Mouse (Mus musculus): ENCODE results near the gene Rhod.
"Not testable (repeated sequence)": the region's sequence is repeated elsewhere in the genome, so short reads cannot be mapped to it uniquely, and the experiment has no call there.

Gene Rhod

DNA sequence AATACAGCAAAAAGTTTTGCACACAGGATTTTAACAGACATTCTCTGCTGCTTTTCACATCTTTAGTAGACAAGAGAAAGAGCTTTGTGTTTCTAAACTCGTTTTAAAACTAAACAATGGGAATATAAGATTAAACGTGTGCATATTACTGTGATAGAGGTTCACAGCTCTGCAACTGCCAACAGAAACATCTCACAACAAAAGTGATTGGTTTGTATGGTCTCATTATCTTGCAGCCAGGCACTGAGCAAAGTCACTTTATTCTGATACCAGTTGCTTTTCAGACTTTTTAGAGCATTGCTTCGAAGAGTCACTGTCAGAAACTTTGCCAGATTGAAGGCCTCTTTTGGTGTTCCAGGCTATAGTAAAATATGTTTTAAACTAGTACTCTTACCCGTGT lies 40.3 kb downstream of the Rhod start:
- DNase-seq, result no peak

DNA sequence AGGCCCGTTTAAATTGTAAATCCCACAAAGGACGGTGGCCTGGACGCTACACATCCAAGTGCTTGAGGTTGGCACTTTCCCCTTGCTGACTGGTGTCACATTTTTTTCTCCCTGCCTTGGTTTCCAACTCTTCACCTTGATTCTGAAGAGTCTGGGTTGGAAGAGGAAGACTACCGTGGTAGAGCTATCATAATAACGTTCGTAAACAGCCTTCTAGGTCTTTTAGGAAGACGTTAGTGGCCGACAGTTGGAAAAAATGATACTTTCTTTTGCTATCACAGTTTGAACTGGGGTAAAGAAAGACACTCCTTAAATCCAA lies 40.6 kb downstream of the Rhod start:
- DNase-seq, result no peak

DNA sequence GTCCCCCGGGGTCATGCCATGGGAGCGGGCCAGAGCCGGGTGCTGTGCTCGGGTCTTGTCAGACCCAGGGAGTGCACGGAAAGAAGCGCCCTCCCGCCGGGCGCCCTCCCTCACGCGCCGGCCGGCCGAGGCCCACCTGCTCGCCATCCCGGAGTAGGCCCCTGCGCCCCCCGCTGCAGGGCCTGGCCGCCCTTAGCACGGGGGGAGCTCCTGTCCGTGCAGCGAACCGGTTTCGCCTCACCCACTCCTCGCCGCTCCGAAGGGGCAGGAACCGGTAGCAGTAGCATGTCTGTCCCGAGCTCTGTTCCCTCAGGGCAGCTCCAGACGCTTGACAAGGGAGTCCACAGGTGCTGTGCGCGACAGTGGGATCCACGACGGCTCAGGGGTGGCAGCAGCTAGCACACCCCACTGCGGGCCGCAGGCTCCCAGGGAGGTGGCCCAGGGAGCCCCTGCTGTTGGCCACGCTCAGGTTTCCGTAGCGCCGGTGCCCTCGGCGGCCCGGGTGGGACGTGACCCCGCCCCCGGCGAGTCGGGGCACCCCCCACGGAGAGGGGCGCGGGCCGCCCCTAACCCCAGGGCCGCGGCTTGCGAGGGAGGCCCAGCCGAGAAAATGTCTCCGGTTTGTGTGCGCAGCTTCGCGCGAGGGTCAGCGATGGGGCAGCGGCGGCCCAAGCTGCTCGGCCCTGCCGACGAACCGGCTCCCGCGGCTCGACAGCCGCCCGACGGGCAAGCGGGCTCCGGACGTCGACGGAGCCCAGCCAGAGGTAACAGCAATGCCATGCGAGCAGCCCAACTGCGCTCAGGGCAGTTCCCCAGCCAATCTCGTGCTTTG lies 41.2 kb downstream of the Rhod start, which contains the start of gene Kdm2a:
TSS of gene Kdm2a (minus strand) at position 488 of the 832 bp plus-strand sequence.
- DNase-seq, result peak; percentile 60

DNA sequence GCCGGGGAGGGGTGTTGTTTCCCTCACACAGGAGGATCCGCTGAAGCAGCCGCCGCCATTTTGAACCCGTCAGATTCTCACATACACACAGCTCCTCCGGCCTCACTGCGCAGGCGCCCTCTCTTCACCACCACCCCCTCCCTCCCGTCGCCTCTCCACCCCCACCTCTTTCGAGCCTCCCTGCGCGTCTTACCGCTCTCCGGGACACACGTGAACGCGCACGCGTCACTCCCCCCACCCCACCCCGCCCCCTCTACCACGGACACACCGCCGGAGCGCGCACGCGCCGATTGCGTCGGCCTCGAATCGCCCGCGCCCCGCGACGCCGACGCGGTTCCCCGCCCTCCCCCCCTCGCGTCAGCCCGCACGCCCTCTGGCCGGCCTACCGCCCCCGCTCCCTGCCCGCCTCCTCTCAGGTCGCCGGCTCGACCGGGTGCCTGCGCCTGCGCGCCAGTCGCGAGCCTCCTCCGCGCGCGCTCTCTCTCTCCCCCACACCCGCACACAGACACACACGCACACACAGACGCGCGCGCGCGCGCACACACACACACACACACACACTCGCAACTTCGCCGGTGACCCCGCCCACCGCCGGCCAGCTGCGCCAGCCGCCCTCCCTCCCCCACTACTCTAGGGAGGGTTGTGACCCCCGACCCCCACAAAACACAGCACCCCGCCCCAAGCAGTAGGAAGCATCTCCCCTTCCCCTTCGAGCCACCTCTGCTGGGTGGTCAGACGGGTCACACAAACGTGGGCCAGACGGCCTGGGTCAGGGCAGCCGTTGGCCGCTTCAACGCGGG lies 42.0 kb downstream of the Rhod start:
- peak; percentile 94 for DNase-seq

DNA sequence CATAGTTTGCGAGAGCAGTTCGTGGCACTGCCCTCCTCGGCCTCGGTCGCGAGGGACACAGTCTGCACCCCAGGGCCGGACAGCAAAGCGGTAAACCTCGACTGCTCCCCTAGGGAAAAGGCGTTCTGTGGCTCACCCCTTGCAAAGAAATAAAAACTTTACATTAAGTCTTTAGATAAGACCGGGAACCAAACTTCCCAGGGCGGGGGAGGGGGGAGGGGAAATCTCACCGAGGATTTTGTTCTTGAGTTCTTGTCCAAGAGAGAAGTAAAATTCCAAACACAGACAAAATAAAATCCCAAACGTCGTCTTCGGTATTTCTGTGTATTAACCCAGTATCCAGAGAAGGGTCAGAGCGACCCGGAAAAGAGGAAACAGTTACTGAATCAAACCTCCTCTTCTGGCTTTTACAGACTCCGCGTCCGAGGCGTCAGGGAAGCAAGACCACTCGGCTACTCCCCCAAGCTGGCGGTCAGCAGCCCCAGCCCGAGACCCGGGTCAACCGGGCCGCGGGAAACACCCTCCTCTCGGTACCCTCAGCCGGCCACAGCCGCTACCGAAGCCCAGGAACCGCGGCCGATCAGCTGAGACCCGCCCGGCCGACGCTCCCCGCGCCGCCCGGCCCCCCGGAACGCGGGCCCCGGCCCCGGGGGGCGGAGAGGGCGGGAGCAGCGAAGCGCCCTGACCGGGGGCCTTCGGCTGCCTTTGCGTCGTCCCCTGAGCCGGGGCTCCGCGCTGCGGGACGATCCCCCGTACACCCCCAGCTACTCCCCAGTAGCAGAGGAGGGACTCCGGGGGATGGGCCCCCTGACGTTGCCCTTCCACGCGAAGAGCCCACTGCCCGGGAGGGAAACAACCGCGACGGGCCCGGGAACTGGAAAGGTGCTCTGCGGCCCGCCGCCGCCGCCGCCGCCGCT lies 42.9 kb downstream of the Rhod start:
- DNase-seq, result peak; percentile 23

DNA sequence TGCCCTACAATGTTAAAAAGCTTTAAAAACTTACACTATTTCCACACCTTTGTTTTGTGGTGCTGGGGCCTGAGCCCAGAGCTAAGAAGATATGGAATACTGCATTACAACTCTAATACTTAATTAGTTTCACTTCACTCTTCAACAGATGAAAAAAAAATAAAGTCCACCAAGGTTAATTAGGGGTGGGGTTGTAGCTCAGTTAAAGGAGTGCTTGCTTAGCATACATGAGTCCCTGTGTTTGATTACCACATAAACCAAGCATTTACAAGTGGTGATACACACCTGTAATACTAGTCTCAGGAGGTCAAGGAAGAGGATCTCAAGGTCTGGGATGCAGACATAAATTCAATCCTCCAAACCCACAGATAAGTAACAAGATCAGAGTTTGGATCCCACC lies 52.0 kb downstream of the Rhod start:
- DNase-seq, result no peak

DNA sequence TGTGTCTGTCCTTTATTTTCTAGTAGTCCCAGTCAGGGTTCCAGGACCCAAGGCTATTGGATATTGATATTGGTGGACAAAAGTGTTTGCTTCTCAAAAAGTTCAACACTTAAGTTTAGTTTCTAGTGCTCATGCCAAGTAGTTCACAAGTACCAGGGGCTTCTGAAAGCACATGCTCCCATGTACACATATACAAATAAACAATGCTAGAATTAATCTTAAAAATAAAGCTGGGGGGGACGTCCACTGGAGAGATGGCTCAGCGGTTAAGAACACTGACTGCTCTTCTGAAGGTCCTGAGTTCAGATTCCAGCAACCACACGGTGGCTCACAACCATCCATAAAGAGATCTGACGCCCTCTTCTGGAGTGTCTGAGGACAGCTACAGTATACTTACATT lies 54.2 kb downstream of the Rhod start:
- DNase-seq, result no peak

DNA sequence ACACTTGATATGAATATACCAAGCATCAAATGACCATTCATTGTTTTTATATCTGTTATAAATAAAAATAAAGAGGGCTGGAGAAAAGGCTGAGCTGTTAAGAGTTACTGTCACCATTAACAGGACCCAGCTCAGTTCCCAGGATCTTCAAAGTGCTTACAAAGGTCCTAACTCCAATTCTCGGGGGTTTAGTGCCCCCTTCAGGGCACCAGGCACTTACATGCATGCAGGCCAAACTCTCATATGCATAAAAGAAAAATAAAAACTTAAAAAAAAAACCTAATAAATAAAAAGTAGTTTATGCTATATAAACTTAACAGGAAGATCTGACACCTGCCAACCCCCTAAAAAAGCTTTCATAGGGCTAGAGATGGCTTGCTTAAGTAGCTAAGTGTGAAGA lies 54.9 kb downstream of the Rhod start:
- DNase-seq, result no peak

DNA sequence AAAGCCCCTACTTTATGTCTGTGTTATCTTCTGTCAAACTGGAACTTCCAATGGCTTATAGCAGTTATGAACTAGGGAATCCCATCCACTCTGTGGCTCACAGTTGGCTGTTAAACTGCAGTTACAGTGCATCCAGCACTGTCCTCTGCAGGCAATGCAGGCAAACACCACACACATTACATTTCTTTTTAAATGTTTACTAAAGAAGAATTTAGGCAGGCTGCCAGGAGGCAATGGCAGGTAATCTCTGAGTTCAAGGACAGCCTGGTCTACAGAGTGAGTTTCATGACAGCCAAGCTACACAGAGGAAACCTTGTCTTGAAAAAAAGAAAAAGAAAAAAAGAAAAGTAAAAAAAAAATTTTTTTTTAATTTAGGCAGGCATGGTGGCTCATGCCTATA lies 55.9 kb downstream of the Rhod start:
- DNase-seq, result no peak

DNA sequence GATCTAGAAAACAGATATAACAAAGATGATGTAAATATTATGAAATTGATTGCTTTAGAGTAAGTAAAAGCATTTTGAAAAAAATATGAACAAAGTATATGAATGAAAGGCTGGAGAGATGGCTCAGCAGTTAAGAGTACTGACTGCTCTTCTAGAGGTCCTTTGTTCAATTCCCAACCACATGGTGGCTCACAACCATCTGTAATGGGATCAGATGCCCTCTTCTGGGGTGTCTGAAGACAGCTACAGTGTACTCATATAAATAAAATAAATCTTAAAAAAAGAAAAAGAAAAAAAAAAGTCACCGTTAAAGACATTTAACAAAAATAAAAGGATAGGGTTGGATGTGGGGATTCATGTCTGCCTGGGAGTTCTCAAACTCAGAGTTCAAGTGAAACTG lies 56.9 kb downstream of the Rhod start:
- DNase-seq, result not testable (repeated sequence)
